8 mouse cellular contexts compared by ENCODE assay signal in genomic region chr5:5559079-5559740, GRCm38 (mm10). TPM values are rescaled to one million over a fixed set of nuclear protein-coding genes. Genes with fewer than 3 reads are reported as not detected.
DNase-seq lines count a peak whose midpoint lies in the region; ATAC-seq and TF ChIP-seq lines count a peak whose summit lies in the region.

TSS of gene Gtpbp10 (minus strand) at chr5:5559538.

- no peaks in the 10 kb centered on the region for H3K27me3 ChIP-seq in ES-Bruce4 (ENCODE audit: control insufficient read depth, insufficient read depth, low read length, poor library complexity, severe bottlenecking)
- H3K27me3 ChIP-seq in forebrain, embryonic 13.5 days = no peaks in the 10 kb centered on the region; the same call in 1 of the 2 replicates
- no peaks in the 10 kb centered on the region for H3K27me3 ChIP-seq in heart, postnatal 0 days (ENCODE audit: control insufficient read depth, insufficient read depth, low read length)
- no peaks in the 10 kb centered on the region for H3K27me3 ChIP-seq in liver, embryonic 14.5 days (ENCODE audit: control insufficient read depth, insufficient read depth, low read length)
- no peaks in the 10 kb centered on the region for H3K27me3 ChIP-seq in stomach, embryonic 15.5 days (replicated peaks)

- TF ChIP-seq POLR2A in ES-Bruce4 (IDR thresholded peaks at IDR 0.05; ENCODE audit: insufficient read depth, low read length) = peak; percentile 45

- peak within 1 kb of the TSS; percentile 67 for H3K4me2 ChIP-seq in forebrain, embryonic 13.5 days
- peak within 1 kb of the TSS; percentile 85 for H3K4me2 ChIP-seq in heart, postnatal 0 days (ENCODE audit: low read depth, low read length)
- H3K4me2 ChIP-seq in liver, embryonic 14.5 days (ENCODE audit: low read depth) = peak within 1 kb of the TSS; percentile 69
- H3K4me2 ChIP-seq in stomach, embryonic 15.5 days = peak within 1 kb of the TSS; percentile 58

- H3K27ac ChIP-seq in ES-Bruce4 (ENCODE audit: insufficient read depth, low read length) = peak within 1 kb of the TSS; percentile 22; the same call in 1 of the 2 replicates
- peak within 1 kb of the TSS; percentile 57 for H3K27ac ChIP-seq in forebrain, embryonic 13.5 days
- H3K27ac ChIP-seq in heart, postnatal 0 days (ENCODE audit: low read depth) = peak within 1 kb of the TSS; percentile 76
- H3K27ac ChIP-seq in liver, embryonic 14.5 days = no peak within 1 kb of the TSS; the same call in 1 of the 2 replicates
- H3K27ac ChIP-seq in stomach, embryonic 15.5 days = peak within 1 kb of the TSS; percentile 72

- no peak for TF ChIP-seq CTCF in ES-Bruce4 (IDR thresholded peaks at IDR 0.05; ENCODE audit: low read depth, low read length)
- TF ChIP-seq CTCF in heart, postnatal 0 days (IDR thresholded peaks at IDR 0.05; ENCODE audit: low read depth) = no peak
- TF ChIP-seq CTCF in liver, embryonic 14.5 days (IDR thresholded peaks at IDR 0.05; ENCODE audit: low read depth) = no peak

- peaks cover 13% of the 10 kb centered on the region for H3K36me3 ChIP-seq in ES-Bruce4 (ENCODE audit: control insufficient read depth, insufficient read depth, low read length, poor library complexity, severe bottlenecking)
- H3K36me3 ChIP-seq in forebrain, embryonic 13.5 days (ENCODE audit: poor library complexity, severe bottlenecking) = peaks cover 10% of the 10 kb centered on the region
- peaks cover 7% of the 10 kb centered on the region for H3K36me3 ChIP-seq in heart, postnatal 0 days (replicated peaks; ENCODE audit: control insufficient read depth, insufficient read depth, low read length)
- peaks cover 3% of the 10 kb centered on the region; the same call in 1 of the 2 replicates for H3K36me3 ChIP-seq in liver, embryonic 14.5 days (replicated peaks; ENCODE audit: control insufficient read depth, insufficient read depth, low read depth)
- H3K36me3 ChIP-seq in stomach, embryonic 15.5 days = peaks cover 5% of the 10 kb centered on the region; the same call in 1 of the 2 replicates

- peak; percentile 100 for ATAC-seq in forebrain, embryonic 13.5 days
- peak; percentile 100 for ATAC-seq in heart, postnatal 0 days (ENCODE audit: insufficient read depth, low read depth)
- ATAC-seq in liver, embryonic 14.5 days (ENCODE audit: insufficient read depth) = peak; percentile 95
- peak; percentile 98 for ATAC-seq in stomach, embryonic 15.5 days (ENCODE audit: insufficient read depth, low FRiP score, low read depth)

- H3K9ac ChIP-seq in ES-Bruce4 (ENCODE audit: low read depth, poor library complexity, severe bottlenecking) = peak within 1 kb of the TSS; percentile 70
- peak within 1 kb of the TSS; percentile 73 for H3K9ac ChIP-seq in forebrain, embryonic 13.5 days
- peak within 1 kb of the TSS; percentile 81 for H3K9ac ChIP-seq in heart, postnatal 0 days (replicated peaks; ENCODE audit: low read depth, low read length)
- peak within 1 kb of the TSS; percentile 74 for H3K9ac ChIP-seq in liver, embryonic 14.5 days (replicated peaks)
- H3K9ac ChIP-seq in stomach, embryonic 15.5 days = peak within 1 kb of the TSS; percentile 64; the same call in 1 of the 2 replicates

- DNase-seq in cerebellum, adult 11 months = peak; percentile 86
- peak; percentile 90 for DNase-seq in heart, postnatal 0 days (ENCODE audit: low spot score)
- peak; percentile 90 to 95 for DNase-seq in kidney, postnatal 36 days
- DNase-seq in liver, embryonic 14.5 days (ENCODE audit: low read depth in 3 of 3, low spot score in 3 of 3) = peak; percentile 70 to 76 (median 73)
- peak; percentile 95 for DNase-seq in neural tube, embryonic 10.5 days (ENCODE audit: extremely low spot score, low spot score)

- peak within 1 kb of the TSS; percentile 97 for H3K4me3 ChIP-seq in ES-Bruce4 (ENCODE audit: low read depth, low read length)
- H3K4me3 ChIP-seq in forebrain, embryonic 13.5 days = peak within 1 kb of the TSS; percentile 72
- peak within 1 kb of the TSS; percentile 93 for H3K4me3 ChIP-seq in heart, postnatal 0 days (ENCODE audit: low read depth, low read length)
- H3K4me3 ChIP-seq in liver, embryonic 14.5 days (ENCODE audit: insufficient read depth in 1 of 2, low read depth in 2 of 2, low read length in 2 of 2) = peak within 1 kb of the TSS; percentile 65 to 98
- peak within 1 kb of the TSS; percentile 74 for H3K4me3 ChIP-seq in stomach, embryonic 15.5 days (replicated peaks)

- peaks cover 4% of the 10 kb centered on the region for H3K4me1 ChIP-seq in ES-Bruce4 (ENCODE audit: control insufficient read depth, insufficient read depth, low read length)
- H3K4me1 ChIP-seq in forebrain, embryonic 13.5 days = peaks cover 17% of the 10 kb centered on the region
- H3K4me1 ChIP-seq in heart, postnatal 0 days (ENCODE audit: control insufficient read depth, insufficient read depth) = 0 out of 2 replicates have a peak, but pooled peaks cover 19% of the 10 kb centered on the region
- H3K4me1 ChIP-seq in liver, embryonic 14.5 days (replicated peaks; ENCODE audit: control insufficient read depth in 2 of 2, insufficient read depth in 2 of 2, low read length in 1 of 2) = peaks cover 2 to 7% of the 10 kb centered on the region in 2 experiments; a peak in 2 of 4 replicates
- H3K4me1 ChIP-seq in stomach, embryonic 15.5 days = 0 out of 2 replicates have a peak, but pooled peaks cover 3% of the 10 kb centered on the region

- no peaks in the 10 kb centered on the region for H3K9me3 ChIP-seq in ES-Bruce4 (replicated peaks; ENCODE audit: control insufficient read depth, insufficient read depth, low read length, poor library complexity, severe bottlenecking)
- H3K9me3 ChIP-seq in forebrain, embryonic 13.5 days (replicated peaks) = no peaks in the 10 kb centered on the region
- no peaks in the 10 kb centered on the region for H3K9me3 ChIP-seq in heart, postnatal 0 days (replicated peaks; ENCODE audit: control insufficient read depth, low read length)
- no peaks in the 10 kb centered on the region for H3K9me3 ChIP-seq in liver, embryonic 14.5 days (ENCODE audit: control insufficient read depth, low read length)
- H3K9me3 ChIP-seq in stomach, embryonic 15.5 days = no peaks in the 10 kb centered on the region

- under 1% methylated on average over 43 of the region's 43 CpGs for WGBS in forebrain, embryonic 13.5 days
- under 1% methylated on average over 43 of the region's 43 CpGs for WGBS in heart, postnatal 0 days
- under 1% methylated on average over 43 of the region's 43 CpGs for WGBS in liver, embryonic 14.5 days (ENCODE audit: insufficient replicate concordance)
- under 1% methylated on average over 43 of the region's 43 CpGs for WGBS in stomach, embryonic 15.5 days

- TF ChIP-seq EP300 in ES-Bruce4 (IDR thresholded peaks at IDR 0.05; ENCODE audit: insufficient read depth, low read depth, low read length) = peak; percentile 77
- no peak for TF ChIP-seq EP300 in heart, postnatal 0 days (IDR thresholded peaks at IDR 0.05; ENCODE audit: low read depth)
- TF ChIP-seq EP300 in liver, embryonic 14.5 days (IDR thresholded peaks at IDR 0.05; ENCODE audit: low read depth) = no peak

RNA-seq across cellular contexts. Expression of gene Gtpbp10, which starts in this region (rescaled TPM):
- 91.3 and 95.1 TPM in 2 replicates for polyA plus RNA-seq in ES-Bruce4 (2011; ENCODE audit: insufficient read depth, insufficient read length, low read depth, missing spikeins)
- polyA plus RNA-seq in forebrain, embryonic 13.5 days (2015; fragmentation: Nextera tagmentation; extraction: Ambion mirVana) = 31.0 and 33.2 TPM in 2 replicates
- 12.3 and 14.5 TPM in 2 replicates for total RNA-seq in heart, postnatal 0 days (2014; rRNA removed; ENCODE audit: low replicate concordance)
- 12.6 and 13.8 TPM in 2 replicates for polyA plus RNA-seq in heart, postnatal 0 days (2015; fragmentation: Nextera tagmentation; extraction: Ambion mirVana)
- 3.5 and 5.5 TPM in 2 replicates for polyA plus RNA-seq in liver, embryonic 14.5 days (2012; rRNA removed)
- 9.6 and 9.7 TPM in 2 replicates for polyA plus RNA-seq in liver, embryonic 14.5 days (2014; fragmentation: Nextera tagmentation; extraction: Ambion mirVana)
- 23.0 and 27.2 TPM in 2 replicates for polyA plus RNA-seq in stomach, embryonic 15.5 days (2015; fragmentation: Nextera tagmentation; extraction: Ambion mirVana)
